Mouse (Mus musculus): ENCODE results near the gene Snx13. TPM values are rescaled to one million over a fixed set of nuclear protein-coding genes. Genes with fewer than 3 reads are reported as not detected.
A peak's percentile ranks its signal among the peaks of the same experiment; 100 is the strongest.

Gene Snx13
- polyA plus RNA-seq, 1 experiment from 2014 or later = 28.5 TPM

DNA sequence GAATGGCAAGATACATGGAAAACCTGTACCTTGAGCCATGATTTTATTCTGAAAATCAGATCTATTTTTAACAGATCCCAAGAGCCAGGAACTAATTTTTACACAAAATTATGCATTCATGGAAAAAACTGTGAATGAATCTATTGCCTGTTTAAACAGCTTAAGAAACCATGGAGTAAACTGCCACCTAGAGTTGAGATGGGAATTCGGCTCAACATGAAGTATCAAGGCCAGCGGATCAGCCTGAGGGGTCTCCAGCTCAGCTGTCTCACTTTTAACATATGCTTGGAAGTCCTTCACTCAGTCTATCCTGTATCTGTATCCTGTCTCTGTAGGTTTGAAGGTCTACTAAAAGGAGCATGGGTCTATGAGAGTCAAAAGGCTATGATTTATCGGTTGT, 30.9 kb upstream of the Snx13 start:
- ATAC-seq (ENCODE audit: insufficient read depth, low FRiP score) = no peak

DNA sequence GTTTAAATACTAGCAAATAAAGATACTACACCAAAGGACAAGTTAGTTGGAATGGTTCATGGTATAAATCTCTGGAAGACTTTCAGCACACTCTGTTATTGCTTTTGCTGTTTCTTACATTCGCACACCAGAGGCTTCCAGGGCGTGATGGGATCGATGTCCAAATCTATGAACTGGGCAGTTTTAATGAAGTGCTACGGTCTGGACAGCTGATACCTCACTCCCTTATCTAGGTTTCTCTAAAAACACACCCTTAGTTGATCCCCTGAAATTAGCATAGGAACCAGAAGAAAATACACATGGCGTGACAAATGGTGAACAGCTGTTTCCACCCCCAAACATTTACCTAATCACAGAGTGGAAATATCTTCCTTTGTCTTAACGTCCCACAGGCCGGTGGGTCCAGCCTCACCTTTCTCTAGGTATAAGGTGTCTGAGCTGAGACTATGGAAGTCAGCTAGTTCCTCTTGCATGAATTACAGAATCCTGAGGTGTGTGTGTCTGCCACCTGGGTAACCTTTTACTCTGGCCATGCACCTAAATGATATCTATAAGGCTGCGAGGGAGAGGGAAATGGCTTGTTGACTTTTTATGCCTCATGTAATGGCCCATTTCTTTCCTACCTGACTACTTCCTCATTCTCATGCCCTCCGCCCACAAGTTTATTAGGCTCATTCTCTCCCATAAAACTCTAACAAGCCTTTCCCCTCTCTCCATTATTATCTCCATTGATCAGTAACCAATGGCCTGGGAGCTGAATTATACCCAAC, 30.3 kb upstream of the Snx13 start:
- 72% methylated on average over 9 of the region's 9 CpGs for WGBS
- Histone ChIP-seq H3K4me2 (ENCODE audit: low read depth, low read length) (no peak overlapping the region), H3K27me3 (ENCODE audit: control insufficient read depth, insufficient read depth, low read length) (no peaks in the 10 kb centered on the region), H3K4me3 (replicated peaks; ENCODE audit: low read length) (no peak overlapping the region), H3K4me1 (ENCODE audit: control insufficient read depth, insufficient read depth, low read length) (peaks cover 2% of the 10 kb centered on the region; the same call in 1 of the 2 replicates), H3K9ac (ENCODE audit: low read length) (no peak overlapping the region), H3K27ac (ENCODE audit: low read length) (no peak overlapping the region), H3K9me3 (replicated peaks; ENCODE audit: control insufficient read depth, low read length) (no peaks in the 10 kb centered on the region), H3K36me3 (ENCODE audit: control insufficient read depth, insufficient read depth, low read length) (no peaks in the 10 kb centered on the region)
- no peak for ATAC-seq (ENCODE audit: insufficient read depth, low FRiP score)

More for the DNA sequence above, 30.9 kb upstream of the Snx13 start:
- Histone ChIP-seq H3K27ac (ENCODE audit: low read length) (no peak overlapping the region), H3K9me3 (replicated peaks; ENCODE audit: control insufficient read depth, low read length) (no peaks in the 10 kb centered on the region), H3K9ac (ENCODE audit: low read length) (no peak overlapping the region), H3K4me2 (ENCODE audit: low read depth, low read length) (no peak overlapping the region), H3K4me3 (replicated peaks; ENCODE audit: low read length) (no peak overlapping the region), H3K4me1 (ENCODE audit: control insufficient read depth, insufficient read depth, low read length) (peaks cover 4% of the 10 kb centered on the region; the same call in 1 of the 2 replicates), H3K27me3 (ENCODE audit: control insufficient read depth, insufficient read depth, low read length) (no peaks in the 10 kb centered on the region), H3K36me3 (ENCODE audit: control insufficient read depth, insufficient read depth, low read length) (no peaks in the 10 kb centered on the region)
- WGBS = 58% methylated on average over 3 of the region's 3 CpGs

GRCm38 (mm10) chr12:35018679-35019237, 28.2 kb upstream of the Snx13 start:
- no peak for ATAC-seq (ENCODE audit: insufficient read depth, low FRiP score)

DNA sequence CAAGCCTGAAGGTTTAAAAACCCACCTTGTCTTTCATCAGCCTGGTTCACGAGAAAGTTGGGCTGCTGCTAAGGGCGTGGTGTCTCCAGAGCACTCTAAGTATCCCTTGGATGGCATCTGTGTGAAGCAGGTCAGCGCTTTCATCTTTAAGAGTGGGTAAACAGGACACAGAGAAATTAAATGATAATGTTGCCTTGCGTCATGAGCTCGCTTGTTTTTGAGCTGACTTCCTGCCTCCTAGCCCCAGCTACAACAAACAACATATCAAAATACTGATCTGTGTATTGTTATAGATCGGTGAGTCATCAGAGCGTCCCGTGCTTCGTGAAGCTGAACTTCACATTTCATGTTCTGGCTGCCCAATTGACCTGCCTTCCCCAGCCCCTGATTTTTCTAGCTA, 25.7 kb upstream of the Snx13 start:
- Histone ChIP-seq H3K27me3 (ENCODE audit: control insufficient read depth, insufficient read depth, low read length) (no peaks in the 10 kb centered on the region), H3K9ac (ENCODE audit: low read length) (no peak overlapping the region), H3K4me3 (replicated peaks; ENCODE audit: low read length) (no peak overlapping the region), H3K4me1 (ENCODE audit: control insufficient read depth, insufficient read depth, low read length) (no peaks in the 10 kb centered on the region), H3K36me3 (ENCODE audit: control insufficient read depth, insufficient read depth, low read length) (no peaks in the 10 kb centered on the region), H3K27ac (ENCODE audit: low read length) (no peak overlapping the region), H3K4me2 (ENCODE audit: low read depth, low read length) (no peak overlapping the region), H3K9me3 (replicated peaks; ENCODE audit: control insufficient read depth, low read length) (no peaks in the 10 kb centered on the region)
- WGBS = 72% methylated on average over 9 of the region's 9 CpGs
- ATAC-seq (ENCODE audit: insufficient read depth, low FRiP score) = no peak

More at GRCm38 (mm10) chr12:35018679-35019237, 28.2 kb upstream of the Snx13 start:
- Histone ChIP-seq H3K4me1 (ENCODE audit: control insufficient read depth, insufficient read depth, low read length) (no peaks in the 10 kb centered on the region), H3K36me3 (ENCODE audit: control insufficient read depth, insufficient read depth, low read length) (no peaks in the 10 kb centered on the region), H3K9me3 (replicated peaks; ENCODE audit: control insufficient read depth, low read length) (no peaks in the 10 kb centered on the region), H3K4me3 (replicated peaks; ENCODE audit: low read length) (no peak overlapping the region), H3K27ac (ENCODE audit: low read length) (no peak overlapping the region), H3K27me3 (ENCODE audit: control insufficient read depth, insufficient read depth, low read length) (no peaks in the 10 kb centered on the region), H3K9ac (ENCODE audit: low read length) (no peak overlapping the region), H3K4me2 (ENCODE audit: low read depth, low read length) (no peak overlapping the region)
- WGBS = 75% methylated on average over 9 of the region's 9 CpGs

- Histone ChIP-seq H3K9me3 (replicated peaks; ENCODE audit: control insufficient read depth, low read length) (no peaks in the 10 kb centered on the region), H3K4me1 (ENCODE audit: control insufficient read depth, insufficient read depth, low read length) (no peaks in the 10 kb centered on the region), H3K36me3 (ENCODE audit: control insufficient read depth, insufficient read depth, low read length) (no peaks in the 10 kb centered on the region), H3K9ac (ENCODE audit: low read length) (no peak overlapping the region), H3K4me2 (ENCODE audit: low read depth, low read length) (no peak overlapping the region), H3K27ac (ENCODE audit: low read length) (no peak overlapping the region), H3K27me3 (ENCODE audit: control insufficient read depth, insufficient read depth, low read length) (no peaks in the 10 kb centered on the region), H3K4me3 (replicated peaks; ENCODE audit: low read length) (no peak overlapping the region)
- ATAC-seq (ENCODE audit: insufficient read depth, low FRiP score) = no peak
- WGBS = 54% methylated on average over 10 of the region's 10 CpGs
These were observed 24.9 kb upstream of the Snx13 start for GRCm38 (mm10) chr12:35022066-35022465.

DNA sequence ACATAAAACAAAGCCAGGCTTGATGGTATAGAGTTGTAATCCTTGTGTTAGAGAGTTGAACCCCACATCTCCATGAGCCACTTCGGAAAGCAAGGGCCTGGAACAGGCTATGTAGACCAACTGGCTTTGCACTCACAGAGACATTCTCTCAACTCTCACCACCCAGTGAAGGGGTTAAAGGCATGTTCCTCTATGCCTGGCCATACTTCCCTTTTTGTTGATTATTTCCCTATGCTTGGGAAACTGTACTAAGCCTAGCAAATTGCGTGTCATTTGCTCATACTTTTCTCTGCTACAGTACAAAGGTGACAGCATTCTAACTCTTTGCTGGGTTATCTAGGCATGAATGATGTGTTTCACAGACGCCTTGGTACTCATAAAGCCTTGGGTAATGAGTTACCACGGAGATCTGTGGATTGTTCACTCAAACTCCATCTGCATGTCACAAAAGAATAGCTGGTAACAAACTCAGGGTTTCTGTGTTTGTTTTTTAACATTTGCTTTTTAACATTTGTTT, 21.0 kb upstream of the Snx13 start:
- ATAC-seq (ENCODE audit: insufficient read depth, low FRiP score) = no peak
- Histone ChIP-seq H3K27ac (ENCODE audit: low read length) (no peak overlapping the region), H3K4me2 (ENCODE audit: low read depth, low read length) (no peak overlapping the region), H3K4me3 (replicated peaks; ENCODE audit: low read length) (no peak overlapping the region), H3K36me3 (ENCODE audit: control insufficient read depth, insufficient read depth, low read length) (no peaks in the 10 kb centered on the region), H3K9me3 (replicated peaks; ENCODE audit: control insufficient read depth, low read length) (no peaks in the 10 kb centered on the region), H3K4me1 (ENCODE audit: control insufficient read depth, insufficient read depth, low read length) (no peaks in the 10 kb centered on the region), H3K27me3 (ENCODE audit: control insufficient read depth, insufficient read depth, low read length) (no peaks in the 10 kb centered on the region), H3K9ac (ENCODE audit: low read length) (no peak overlapping the region)
- 61% methylated on average over 4 of the region's 4 CpGs for WGBS

DNA sequence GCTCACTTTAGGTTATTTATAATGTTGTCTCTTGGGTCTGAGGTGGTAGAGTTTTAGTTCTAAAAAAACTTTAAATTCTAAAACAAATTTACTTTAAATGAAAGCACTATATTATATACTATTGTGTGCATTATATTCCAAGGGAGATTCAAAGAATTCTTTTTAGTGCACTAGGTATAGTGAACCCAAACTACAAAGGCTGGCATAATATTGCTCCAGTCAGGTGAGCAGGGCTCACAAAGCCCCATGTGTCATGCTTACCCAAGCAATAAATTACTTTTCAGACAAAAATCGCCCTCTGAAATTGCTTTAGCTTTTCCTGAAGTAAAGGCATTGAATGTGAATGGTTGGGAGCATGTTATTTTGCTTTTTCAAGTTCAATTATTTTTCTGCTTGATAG, 19.5 kb upstream of the Snx13 start:
- Histone ChIP-seq H3K4me1 (ENCODE audit: control insufficient read depth, insufficient read depth, low read length) (no peaks in the 10 kb centered on the region), H3K27me3 (ENCODE audit: control insufficient read depth, insufficient read depth, low read length) (no peaks in the 10 kb centered on the region), H3K9ac (ENCODE audit: low read length) (no peak overlapping the region), H3K36me3 (ENCODE audit: control insufficient read depth, insufficient read depth, low read length) (no peaks in the 10 kb centered on the region), H3K27ac (ENCODE audit: low read length) (no peak overlapping the region), H3K9me3 (replicated peaks; ENCODE audit: control insufficient read depth, low read length) (no peaks in the 10 kb centered on the region), H3K4me2 (ENCODE audit: low read depth, low read length) (no peak overlapping the region), H3K4me3 (replicated peaks; ENCODE audit: low read length) (no peak overlapping the region)
- WGBS = 72% methylated on average over 1 of the region's 1 CpGs
- no peak for ATAC-seq (ENCODE audit: insufficient read depth, low FRiP score)

- H3K27me3 ChIP-seq (ENCODE audit: control insufficient read depth, insufficient read depth, low read length) = no peaks in the 10 kb centered on the region
- H3K9ac ChIP-seq (ENCODE audit: low read length) = peak overlapping the region; percentile 37; the same call in 1 of the 2 replicates
- peak overlapping the region; percentile 42 for H3K27ac ChIP-seq (ENCODE audit: low read length)
- peak overlapping the region; percentile 49 for H3K4me2 ChIP-seq (ENCODE audit: low read depth, low read length)
- 0 out of 2 replicates have a peak, but pooled peaks cover 7% of the 10 kb centered on the region for H3K4me1 ChIP-seq (ENCODE audit: control insufficient read depth, insufficient read depth, low read length)
- no peak for ATAC-seq (ENCODE audit: insufficient read depth, low FRiP score)
- no peaks in the 10 kb centered on the region for H3K36me3 ChIP-seq (ENCODE audit: control insufficient read depth, insufficient read depth, low read length)
- peak overlapping the region; percentile 30 for H3K4me3 ChIP-seq (replicated peaks; ENCODE audit: low read length)
- H3K9me3 ChIP-seq (replicated peaks; ENCODE audit: control insufficient read depth, low read length) = no peaks in the 10 kb centered on the region
- 21% methylated on average over 14 of the region's 14 CpGs for WGBS
These were observed 8.1 kb upstream of the Snx13 start for GRCm38 (mm10) chr12:35038668-35039570.
